Mouse (Mus musculus) embryo, embryonic 9.5 days (tissue): ENCODE measurements around the gene Btbd2.
"Not testable (repeated sequence)": the region's sequence is repeated elsewhere in the genome, so short reads cannot be mapped to it uniquely, and the experiment has no call there.

Source experiments
- DNase-seq: peaks from one replicate; pipeline ENCODE4 v3.0.0-alpha.2; 2017; ENCODE audit errors: extremely low spot score

The Btbd2 gene

DNA sequence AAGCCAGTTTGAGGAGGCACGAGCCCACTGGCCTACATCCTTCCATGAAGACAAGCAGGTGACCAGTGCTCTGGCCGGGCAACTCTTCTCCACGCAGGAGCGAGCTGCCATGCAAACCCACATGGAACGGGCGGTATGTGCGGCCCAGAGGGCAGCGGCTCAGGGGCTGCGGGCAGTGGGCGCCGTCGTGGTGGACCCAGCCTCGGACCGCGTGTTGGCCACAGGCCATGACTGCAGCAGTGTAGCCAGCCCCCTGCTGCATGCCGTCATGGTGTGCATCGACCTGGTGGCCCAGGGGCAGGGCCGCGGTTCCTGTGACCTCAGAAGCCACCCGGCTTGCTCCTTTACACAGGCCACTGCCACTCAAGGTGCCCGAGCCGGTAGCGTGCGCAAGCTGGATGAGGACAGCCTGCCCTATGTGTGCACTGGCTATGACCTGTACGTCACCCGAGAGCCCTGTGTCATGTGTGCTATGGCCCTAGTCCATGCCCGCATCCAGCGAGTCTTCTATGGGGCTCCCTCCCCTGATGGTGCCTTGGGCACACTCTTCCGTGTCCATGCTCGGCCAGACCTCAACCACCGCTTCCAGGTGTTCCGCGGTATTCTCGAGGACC lies 50.0 kb downstream of the Btbd2 start:
- DNase-seq: no peak

- DNase-seq: no peak
Observed at GRCm38 (mm10) chr10:80606306-80606705, 50.6 kb downstream of the Btbd2 start.

DNA sequence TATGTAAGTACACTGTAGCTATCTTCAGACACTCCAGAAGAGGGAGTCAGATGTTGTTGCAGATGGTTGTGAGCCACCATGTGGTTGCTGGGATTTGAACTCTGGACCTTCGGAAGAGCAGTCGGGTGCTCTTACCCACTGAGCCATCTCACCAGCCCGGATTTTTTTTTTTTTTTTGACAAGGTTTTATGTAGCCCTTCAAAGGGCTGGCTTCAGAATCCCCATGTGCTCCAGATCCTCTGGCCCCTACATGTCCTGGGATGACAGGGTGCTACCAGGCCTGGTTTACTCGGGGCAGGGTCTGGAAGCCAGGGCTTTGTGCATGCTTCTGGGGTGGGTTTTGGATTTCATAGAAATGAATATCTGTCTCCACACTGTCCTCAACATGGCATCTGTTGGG lies 51.1 kb downstream of the Btbd2 start, which contains the start of gene Gm49322:
Gene Gm49322, plus strand, starts transcription at position 301 of the 400 bp plus-strand sequence.
- not testable (repeated sequence) for DNase-seq

- no peak for DNase-seq
Observed at GRCm38 (mm10) chr10:80604988-80605387, 51.9 kb downstream of the Btbd2 start.

GRCm38 (mm10) chr10:80604001-80604509 lies 52.8 kb downstream of the Btbd2 start:
- no peak for DNase-seq

GRCm38 (mm10) chr10:80603364-80603763 lies 53.5 kb downstream of the Btbd2 start:
- DNase-seq: no peak

DNA sequence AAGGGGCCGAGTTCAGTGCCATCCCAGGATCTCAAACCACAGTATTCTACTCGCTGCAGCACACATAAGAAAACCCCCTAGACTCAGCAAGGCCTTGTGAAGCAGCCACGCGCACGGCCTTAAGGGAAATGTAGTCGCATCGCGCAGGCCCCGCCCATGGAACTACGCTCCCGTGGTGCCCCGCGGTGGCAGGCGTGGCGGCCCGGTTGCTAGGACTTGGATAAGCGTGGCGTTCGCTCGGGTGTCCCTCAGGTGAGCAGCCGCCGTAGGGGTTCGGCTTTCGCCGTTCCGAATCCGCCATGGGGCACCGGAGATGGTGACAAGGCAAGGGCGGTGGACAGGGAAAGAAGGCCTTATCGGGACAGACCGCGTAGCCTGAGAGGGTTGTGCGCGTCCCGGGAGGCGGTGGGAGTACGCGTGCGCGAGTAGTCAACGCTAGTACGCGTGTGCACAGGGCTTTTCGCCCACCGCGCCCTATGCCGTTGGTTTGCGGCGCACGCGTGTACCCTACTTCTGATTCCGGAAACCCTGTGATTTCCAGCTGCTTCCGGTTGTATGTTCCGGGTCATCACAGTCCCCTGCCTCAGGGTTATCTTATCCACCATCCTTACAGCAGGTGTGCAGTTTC lies 54.1 kb downstream of the Btbd2 start, which contains the start of the genes Scamp4 and Adat3:
Gene Scamp4, plus strand, starts transcription at position 175 of the 628 bp plus-strand sequence.
Gene Adat3, plus strand, starts transcription at position 183 of the 628 bp plus-strand sequence.
- DNase-seq: peak; percentile 97

DNA sequence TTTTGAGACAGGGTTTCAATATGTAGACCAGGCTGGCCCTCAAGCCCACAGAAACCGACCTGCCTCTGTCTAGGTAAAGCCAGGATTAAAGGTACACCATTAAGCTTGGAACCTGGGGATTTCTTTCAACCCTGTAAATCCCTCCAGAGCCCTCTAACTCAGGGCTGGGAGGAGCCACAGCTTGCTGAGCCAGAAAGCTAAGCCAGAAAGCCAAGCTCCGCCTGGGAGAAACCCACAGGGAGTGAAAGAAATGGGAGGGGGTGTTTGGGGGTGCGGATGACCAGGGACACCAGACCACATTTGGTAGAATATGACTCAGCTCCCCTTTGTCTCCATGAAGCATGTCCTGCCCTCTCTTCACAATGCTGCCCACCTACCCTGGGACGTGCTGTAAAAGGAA lies 60.6 kb downstream of the Btbd2 start:
- no peak for DNase-seq
